Mouse (Mus musculus): ENCODE data around the gene Prss48. TPM values are rescaled to one million over a fixed set of nuclear protein-coding genes. Genes with fewer than 3 reads are reported as not detected.

Gene Prss48
- polyA plus RNA-seq, 1 experiment: not detected

- Histone ChIP-seq H3ac (ENCODE audit: control insufficient read depth, insufficient read length) (no peak overlapping the region), H3K36me3 (ENCODE audit: control insufficient read depth, insufficient read depth) (no peaks in the 10 kb centered on the region), H3K27me3 (ENCODE audit: control insufficient read depth, insufficient read depth, insufficient read length) (no peaks in the 10 kb centered on the region), H3K4me2 (ENCODE audit: low read depth) (peak overlapping the region; percentile 33), H3K79me2 (ENCODE audit: control insufficient read depth, insufficient read depth) (no peaks in the 10 kb centered on the region), H3K4me3 (no peak overlapping the region)
- TF ChIP-seq MYOG (IDR thresholded peaks at IDR 0.05; ENCODE audit: control insufficient read depth in 1 of 3, insufficient read depth in 1 of 3, insufficient read length in 2 of 3, low read depth in 2 of 3): no peak
- TF ChIP-seq SRF (IDR thresholded peaks at IDR 0.05; ENCODE audit: control insufficient read depth, insufficient read length, low read depth): no peak
Observed at GRCm38 (mm10) chr3:85961134-85961533, 41.2 kb downstream of the Prss48 start.

- no peak overlapping the region for H3K4me2 ChIP-seq (ENCODE audit: low read depth)
- no peak for TF ChIP-seq TCF3 (IDR thresholded peaks at IDR 0.05; ENCODE audit: insufficient read length, low read depth)
- TF ChIP-seq SRF (IDR thresholded peaks at IDR 0.05; ENCODE audit: control insufficient read depth, insufficient read length, low read depth): no peak
- TF ChIP-seq POLR2AphosphoS2 (IDR thresholded peaks at IDR 0.05; ENCODE audit: insufficient read length, low read depth): no peak
- TF ChIP-seq TCF12 (IDR thresholded peaks at IDR 0.05; ENCODE audit: insufficient read depth, poor library complexity, severe bottlenecking): no peak
- no peak for TF ChIP-seq CEBPB (IDR thresholded peaks at IDR 0.05; ENCODE audit: insufficient read depth, poor library complexity, severe bottlenecking)
- TF ChIP-seq E2F4 (IDR thresholded peaks at IDR 0.05; ENCODE audit: insufficient read depth): no peak
- no peak for TF ChIP-seq USF1 (IDR thresholded peaks at IDR 0.05; ENCODE audit: low read depth)
- no peak for TF ChIP-seq POLR2A (IDR thresholded peaks at IDR 0.05; ENCODE audit: insufficient read length, low read depth)
- no peak for TF ChIP-seq MYOG (IDR thresholded peaks at IDR 0.05; ENCODE audit: control insufficient read depth in 1 of 3, insufficient read depth in 1 of 3, insufficient read length in 2 of 3, low read depth in 2 of 3)
- TF ChIP-seq MYOD1 (IDR thresholded peaks at IDR 0.05; ENCODE audit: control insufficient read depth in 1 of 3, insufficient read length in 2 of 3, low read depth in 2 of 3): no peak
- TF ChIP-seq MAX (IDR thresholded peaks at IDR 0.05; ENCODE audit: low read depth): no peak
- no peak for TF ChIP-seq REST (IDR thresholded peaks at IDR 0.05; ENCODE audit: insufficient read depth, insufficient read length)
- H3K79me2 ChIP-seq (ENCODE audit: control insufficient read depth, insufficient read depth): no peaks in the 10 kb centered on the region
- no peaks in the 10 kb centered on the region for H3K27me3 ChIP-seq (ENCODE audit: control insufficient read depth, insufficient read depth, insufficient read length)
- H3K4me3 ChIP-seq: no peak overlapping the region
- H3K36me3 ChIP-seq (ENCODE audit: control insufficient read depth, insufficient read depth): no peaks in the 10 kb centered on the region
- no peak overlapping the region for H3ac ChIP-seq (ENCODE audit: control insufficient read depth, insufficient read length)
Observed at GRCm38 (mm10) chr3:85959669-85960068, 42.6 kb downstream of the Prss48 start.

DNA sequence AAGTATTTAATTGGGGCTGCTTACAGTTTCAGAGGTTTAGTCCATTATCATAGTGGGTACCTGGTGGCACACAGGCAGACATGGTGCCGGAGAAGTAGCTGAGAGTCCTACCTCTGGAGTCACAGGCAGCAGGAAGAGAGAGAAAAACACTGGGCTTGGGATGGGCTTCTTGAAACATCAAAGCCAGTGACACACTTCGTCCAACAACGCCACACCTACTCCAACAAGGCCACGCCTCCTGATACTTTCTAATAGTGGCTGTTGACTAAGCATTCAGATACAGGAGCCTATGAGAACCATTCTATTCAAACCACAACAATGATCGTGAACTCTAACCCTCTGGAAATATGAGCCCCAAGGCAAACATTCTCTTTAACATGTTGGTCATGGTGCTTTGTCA lies 46.6 kb downstream of the Prss48 start:
- Histone ChIP-seq H3K4me3 (no peak overlapping the region), H3ac (ENCODE audit: control insufficient read depth, insufficient read length) (no peak overlapping the region), H3K4me2 (ENCODE audit: low read depth) (no peak overlapping the region), H3K27me3 (ENCODE audit: control insufficient read depth, insufficient read depth, insufficient read length) (no peaks in the 10 kb centered on the region), H3K79me2 (ENCODE audit: control insufficient read depth, insufficient read depth) (no peaks in the 10 kb centered on the region), H3K36me3 (ENCODE audit: control insufficient read depth, insufficient read depth) (no peaks in the 10 kb centered on the region)
- TF ChIP-seq MAX (IDR thresholded peaks at IDR 0.05; ENCODE audit: low read depth) (no peak), REST (IDR thresholded peaks at IDR 0.05; ENCODE audit: insufficient read depth, insufficient read length) (no peak), USF1 (IDR thresholded peaks at IDR 0.05; ENCODE audit: low read depth) (no peak), POLR2AphosphoS2 (IDR thresholded peaks at IDR 0.05; ENCODE audit: insufficient read length, low read depth) (no peak), SRF (IDR thresholded peaks at IDR 0.05; ENCODE audit: control insufficient read depth, insufficient read length, low read depth) (no peak), TCF3 (IDR thresholded peaks at IDR 0.05; ENCODE audit: insufficient read length, low read depth) (no peak), MYOD1 (IDR thresholded peaks at IDR 0.05; ENCODE audit: control insufficient read depth in 1 of 3, insufficient read length in 2 of 3, low read depth in 2 of 3) (no peak)

GRCm38 (mm10) chr3:85955269-85955668 lies 47.0 kb downstream of the Prss48 start:
- TF ChIP-seq TCF12 (IDR thresholded peaks at IDR 0.05; ENCODE audit: insufficient read depth, poor library complexity, severe bottlenecking) (no peak), REST (IDR thresholded peaks at IDR 0.05; ENCODE audit: insufficient read depth, insufficient read length) (no peak), MAX (IDR thresholded peaks at IDR 0.05; ENCODE audit: low read depth) (no peak), USF1 (IDR thresholded peaks at IDR 0.05; ENCODE audit: low read depth) (no peak), SRF (IDR thresholded peaks at IDR 0.05; ENCODE audit: control insufficient read depth, insufficient read length, low read depth) (no peak), POLR2A (IDR thresholded peaks at IDR 0.05; ENCODE audit: insufficient read length, low read depth) (no peak), MYOG (IDR thresholded peaks at IDR 0.05; ENCODE audit: control insufficient read depth in 1 of 3, insufficient read depth in 1 of 3, insufficient read length in 2 of 3, low read depth in 2 of 3) (no peak), MYOD1 (IDR thresholded peaks at IDR 0.05; ENCODE audit: control insufficient read depth in 1 of 3, insufficient read length in 2 of 3, low read depth in 2 of 3) (no peak), POLR2AphosphoS2 (IDR thresholded peaks at IDR 0.05; ENCODE audit: insufficient read length, low read depth) (no peak), CEBPB (IDR thresholded peaks at IDR 0.05; ENCODE audit: insufficient read depth, poor library complexity, severe bottlenecking) (no peak), TCF3 (IDR thresholded peaks at IDR 0.05; ENCODE audit: insufficient read length, low read depth) (no peak), E2F4 (IDR thresholded peaks at IDR 0.05; ENCODE audit: insufficient read depth) (no peak)
- Histone ChIP-seq H3K79me2 (ENCODE audit: control insufficient read depth, insufficient read depth) (no peaks in the 10 kb centered on the region), H3K4me2 (ENCODE audit: low read depth) (no peak overlapping the region), H3K4me3 (no peak overlapping the region), H3ac (ENCODE audit: control insufficient read depth, insufficient read length) (no peak overlapping the region), H3K36me3 (ENCODE audit: control insufficient read depth, insufficient read depth) (no peaks in the 10 kb centered on the region), H3K27me3 (ENCODE audit: control insufficient read depth, insufficient read depth, insufficient read length) (no peaks in the 10 kb centered on the region)

- no peaks in the 10 kb centered on the region for H3K36me3 ChIP-seq (ENCODE audit: control insufficient read depth, insufficient read depth)
- peak overlapping the region; percentile 78 for H3K4me2 ChIP-seq (ENCODE audit: low read depth)
- no peak overlapping the region for H3K4me3 ChIP-seq
- no peak overlapping the region for H3ac ChIP-seq (ENCODE audit: control insufficient read depth, insufficient read length)
- TF ChIP-seq MYOG (IDR thresholded peaks at IDR 0.05; ENCODE audit: control insufficient read depth in 1 of 3, insufficient read depth in 1 of 3, insufficient read length in 2 of 3, low read depth in 2 of 3): peak; percentile 72 to 92 (median 90)
- peak; percentile 55 to 94 (median 93) for TF ChIP-seq MYOD1 (IDR thresholded peaks at IDR 0.05; ENCODE audit: control insufficient read depth in 1 of 3, insufficient read length in 2 of 3, low read depth in 2 of 3)
- no peak for TF ChIP-seq USF1 (IDR thresholded peaks at IDR 0.05; ENCODE audit: low read depth)
- peak; percentile 86 for TF ChIP-seq TCF12 (IDR thresholded peaks at IDR 0.05; ENCODE audit: insufficient read depth, poor library complexity, severe bottlenecking)
- TF ChIP-seq E2F4 (IDR thresholded peaks at IDR 0.05; ENCODE audit: insufficient read depth): no peak
- TF ChIP-seq CEBPB (IDR thresholded peaks at IDR 0.05; ENCODE audit: insufficient read depth, poor library complexity, severe bottlenecking): no peak
- no peak for TF ChIP-seq SRF (IDR thresholded peaks at IDR 0.05; ENCODE audit: control insufficient read depth, insufficient read length, low read depth)
- TF ChIP-seq POLR2AphosphoS2 (IDR thresholded peaks at IDR 0.05; ENCODE audit: insufficient read length, low read depth): no peak
- H3K79me2 ChIP-seq (ENCODE audit: control insufficient read depth, insufficient read depth): no peaks in the 10 kb centered on the region
- H3K27me3 ChIP-seq (ENCODE audit: control insufficient read depth, insufficient read depth, insufficient read length): no peaks in the 10 kb centered on the region
Observed at GRCm38 (mm10) chr3:85952696-85953283, 49.5 kb downstream of the Prss48 start.

All from myocyte (in vitro differentiated cells).